Mouse (Mus musculus) brain, embryonic 14.5 days (tissue): ENCODE results near the gene Btg3. TPM values are rescaled to one million over a fixed set of nuclear protein-coding genes. Genes with fewer than 3 reads are reported as not detected.

Experiments
- DNase-seq: peaks from one replicate; pipeline ENCODE4 v3.0.0-alpha.2; 2011; ENCODE audit warnings: low read depth
- CTCF ChIP-seq: fragments of 200-500 bp; IDR thresholded peaks from 2 replicates; pipeline ENCODE4 v1.5.1; 2012; ENCODE audit warnings: inconsistent platforms, mild to moderate bottlenecking, moderate library complexity, borderline replicate concordance; ENCODE audit not compliant: insufficient read depth, insufficient read length; ENCODE audit errors: extremely low read depth
- POLR2A ChIP-seq: fragments of 200-500 bp; IDR thresholded peaks from 2 replicates; pipeline ENCODE4 v1.6.1; 2012; ENCODE audit warnings: mild to moderate bottlenecking, inconsistent platforms, borderline replicate concordance; ENCODE audit not compliant: poor library complexity, insufficient read depth, insufficient read length, severe bottlenecking; ENCODE audit errors: extremely low read depth
- polyA plus RNA-seq: library from polyadenylated mRNA; depleted of rRNA; stranded (reverse); fragments of >200 nt; gene quantifications from 2 replicates; pipeline ENCODE4 v1.2.3, GENCODE M21; 2012

Gene Btg3
- polyA plus RNA-seq, 1 experiment: 8.2 TPM

GRCm38 (mm10) chr16:78313135-78313887 lies 63.7 kb downstream of the Btg3 start:
- TF ChIP-seq POLR2A (no peak), CTCF (no peak)
- DNase-seq: peak; percentile 85

GRCm38 (mm10) chr16:78309258-78309657 lies 67.7 kb downstream of the Btg3 start:
- TF ChIP-seq POLR2A (no peak), CTCF (no peak)
- no peak for DNase-seq

- no peak for DNase-seq
- no peak for TF ChIP-seq CTCF
- TF ChIP-seq POLR2A: no peak
These were observed 69.4 kb downstream of the Btg3 start for GRCm38 (mm10) chr16:78307476-78308192.

- TF ChIP-seq CTCF: no peak
- no peak for TF ChIP-seq POLR2A
- no peak for DNase-seq
These were observed 70.4 kb downstream of the Btg3 start for GRCm38 (mm10) chr16:78306606-78307005.

GRCm38 (mm10) chr16:78305606-78306100 lies 71.3 kb downstream of the Btg3 start:
- TF ChIP-seq POLR2A (no peak), CTCF (no peak)
- DNase-seq: no peak

- TF ChIP-seq POLR2A (no peak), CTCF (no peak)
- peak; percentile 86 for DNase-seq
These were observed 74.3 kb downstream of the Btg3 start for GRCm38 (mm10) chr16:78302678-78303050.

GRCm38 (mm10) chr16:78301831-78302677 lies 74.9 kb downstream of the Btg3 start:
- TF ChIP-seq CTCF: 0 out of 2 replicates have a peak, but pooled peaks have one; percentile 1
- TF ChIP-seq POLR2A: no peak
- peak; percentile 71 for DNase-seq

GRCm38 (mm10) chr16:78301183-78301830 lies 75.7 kb downstream of the Btg3 start, which contains the start of gene Cxadr:
Gene Cxadr (plus strand): TSS chr16:78301489.
- no peak for TF ChIP-seq CTCF
- peak; percentile 85; the same call in 1 of the 2 replicates for TF ChIP-seq POLR2A
- peak; percentile 97 for DNase-seq

GRCm38 (mm10) chr16:78296114-78296513 lies 80.9 kb downstream of the Btg3 start:
- TF ChIP-seq POLR2A (no peak), CTCF (no peak)
- no peak for DNase-seq

GRCm38 (mm10) chr16:78295601-78296000 lies 81.4 kb downstream of the Btg3 start:
- TF ChIP-seq CTCF (no peak), POLR2A (no peak)
- no peak for DNase-seq
